Mouse (Mus musculus) cerebellum, postnatal 4 days (tissue): Measurements from ENCODE around the gene Scgb1b29.
"Not testable (repeated sequence)": the region's sequence is repeated elsewhere in the genome, so short reads cannot be mapped to it uniquely, and the experiment has no call there.

ENCODE experiments used
- DNase-seq, 2 experiments: peaks; one replicate each; pipeline ENCODE4 v3.0.0; 2022; ENCODE audit warnings: low spot score in 2 of 2, mixed read lengths in 1 of 2

Gene Scgb1b29

GRCm38 (mm10) chr7:32441241-32441640 lies at the start of gene Scgb1b29:
Scgb1b29 (plus strand) TSS chr7:32441541.
- DNase-seq, result not testable (repeated sequence)

GRCm38 (mm10) chr7:32428636-32429035 lies 12.7 kb upstream of the Scgb1b29 start:
- DNase-seq, result not testable (repeated sequence)
